Mouse (Mus musculus) naive thymus-derived CD4-positive, alpha-beta T cell, adult 2 months (primary cell): Measurements from ENCODE around the gene Kcnmb3.

Experiments
- DNase-seq: peaks from one replicate; pipeline ENCODE4 v3.0.0-alpha.2; 2011; ENCODE audit warnings: low read depth

The Kcnmb3 gene

DNA sequence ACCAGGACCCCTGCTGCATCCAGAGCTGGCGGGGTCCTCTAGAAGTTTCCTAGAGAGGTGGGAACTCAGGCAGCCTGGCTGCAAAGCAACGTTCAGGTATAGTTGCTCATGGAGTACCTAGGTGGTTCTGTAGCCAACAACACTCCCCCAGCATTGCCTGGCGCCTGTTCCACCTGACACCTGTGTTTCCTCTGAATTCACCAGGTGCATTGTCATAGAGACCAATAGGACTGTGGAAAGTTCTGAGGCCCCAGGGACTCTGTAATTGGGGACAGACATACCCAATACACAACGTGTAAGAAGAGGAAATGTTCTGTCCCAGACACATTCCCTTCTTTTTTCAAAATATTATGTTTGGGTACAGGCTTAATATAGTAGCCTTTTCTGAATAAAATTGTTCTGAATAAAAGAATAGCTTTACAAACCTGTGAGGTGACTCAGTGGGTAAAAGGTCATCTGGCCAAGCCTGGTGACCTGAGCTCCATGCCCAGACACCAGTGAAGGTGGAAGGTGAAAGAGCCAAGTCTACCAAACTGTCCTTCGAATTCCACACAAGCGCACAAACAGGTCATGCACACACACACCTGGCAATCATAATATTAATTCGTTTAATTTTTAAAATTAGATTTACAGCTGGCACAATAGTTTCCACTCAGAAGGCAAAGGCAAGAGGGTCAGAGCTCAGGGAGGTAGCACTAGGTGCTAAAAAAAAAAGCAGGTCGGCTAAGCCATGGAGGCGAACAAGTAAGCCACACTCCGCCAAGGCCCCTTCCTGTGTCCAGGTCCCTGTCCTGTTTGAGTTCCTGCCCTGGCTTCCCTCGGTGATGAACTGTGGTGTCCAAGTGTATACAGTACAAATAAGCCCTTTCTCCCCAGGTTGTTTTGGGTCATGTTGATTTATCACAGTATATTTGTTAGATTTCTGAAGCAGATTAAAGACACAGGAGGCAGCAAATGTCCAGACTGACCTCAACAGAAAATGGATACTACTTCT lies at the start of gene Kcnmb3:
Gene Kcnmb3 (minus strand): TSS at position 135 of the 994 bp plus-strand sequence.
- DNase-seq, result no peak

DNA sequence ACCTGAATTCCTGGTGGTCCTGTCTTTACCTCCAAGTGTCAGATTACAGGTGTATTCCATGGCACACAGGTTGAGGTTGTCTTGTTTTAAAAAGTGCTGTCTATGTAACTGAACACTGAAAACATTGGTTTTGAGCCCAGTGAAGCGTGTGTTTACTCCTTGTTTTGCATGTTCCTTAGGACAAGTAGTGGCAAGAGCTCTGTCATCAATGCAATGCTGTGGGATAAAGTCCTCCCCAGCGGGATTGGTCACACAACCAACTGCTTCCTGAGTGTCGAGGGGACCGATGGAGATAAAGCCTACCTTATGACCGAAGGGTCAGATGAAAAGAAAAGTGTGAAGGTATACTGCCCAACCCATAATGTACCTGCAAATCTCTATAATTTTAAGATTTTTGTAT lies 46.1 kb upstream of the Kcnmb3 start:
- no peak for DNase-seq

DNA sequence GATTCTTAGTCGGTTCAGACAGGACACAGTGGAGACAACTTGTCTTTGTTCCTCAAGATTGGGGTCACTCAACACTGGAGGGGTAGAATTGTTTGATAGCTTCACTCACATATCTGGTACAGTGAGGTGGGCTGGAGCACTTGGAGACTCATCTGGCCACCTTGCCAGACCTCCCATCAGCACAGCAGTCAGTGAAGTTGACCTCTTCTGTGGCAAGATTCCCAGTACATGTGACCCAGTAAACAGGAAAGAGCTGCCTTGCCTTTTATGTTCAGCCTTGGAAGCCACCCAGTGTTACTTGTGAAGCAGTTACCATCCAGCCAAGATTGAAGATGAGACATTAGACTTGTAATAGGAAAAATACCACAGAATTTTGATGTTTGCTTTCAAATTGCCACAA lies 45.5 kb upstream of the Kcnmb3 start:
- DNase-seq, result no peak

- DNase-seq, result no peak
These were observed 43.7 kb upstream of the Kcnmb3 start for GRCm38 (mm10) chr3:32535692-32536091.

DNA sequence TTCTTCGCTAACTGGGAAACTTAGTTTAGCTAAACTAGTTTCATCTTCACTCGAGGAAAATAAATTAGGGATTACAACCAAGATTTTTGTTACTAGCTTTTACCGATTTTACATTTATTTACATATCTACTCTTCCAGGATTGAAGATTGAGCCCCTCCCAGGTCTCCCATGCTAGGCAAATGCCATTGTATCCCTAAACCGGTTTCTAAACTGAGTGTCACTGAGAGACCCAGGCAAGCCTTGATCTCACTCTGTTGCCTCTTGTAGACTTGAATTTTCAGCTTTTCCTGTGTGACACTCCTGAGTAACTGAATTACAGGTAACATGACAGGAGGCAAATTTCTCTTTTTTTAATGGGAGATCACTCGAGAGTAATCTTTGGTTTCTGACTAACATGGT lies 38.0 kb upstream of the Kcnmb3 start:
- no peak for DNase-seq

- DNase-seq, result peak; percentile 94
These were observed 37.4 kb upstream of the Kcnmb3 start, which contains the start of gene Mfn1 for GRCm38 (mm10) chr3:32529303-32529898. Gene Mfn1 (plus strand): TSS chr3:32529465.

DNA sequence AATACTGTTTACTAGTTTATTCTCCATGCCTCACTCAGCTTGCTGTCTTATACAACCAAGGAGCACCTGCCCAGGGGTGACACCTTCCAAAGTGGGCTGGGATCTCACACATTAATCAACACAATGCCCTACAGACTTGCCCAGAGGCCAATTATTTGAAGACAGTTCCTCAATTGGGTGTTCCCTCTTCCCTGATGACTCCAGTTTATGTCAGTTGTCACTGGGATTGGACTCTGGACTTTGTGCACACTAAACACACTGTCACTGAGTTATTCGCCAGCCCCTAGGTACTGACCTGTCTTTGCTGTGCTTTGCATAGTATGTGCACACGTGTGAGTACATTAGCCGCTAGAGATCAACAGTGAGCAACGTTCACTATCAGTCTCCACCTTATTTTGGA lies 35.1 kb upstream of the Kcnmb3 start:
- DNase-seq, result no peak

GRCm38 (mm10) chr3:32513528-32513927 lies 21.5 kb upstream of the Kcnmb3 start:
- no peak for DNase-seq

DNA sequence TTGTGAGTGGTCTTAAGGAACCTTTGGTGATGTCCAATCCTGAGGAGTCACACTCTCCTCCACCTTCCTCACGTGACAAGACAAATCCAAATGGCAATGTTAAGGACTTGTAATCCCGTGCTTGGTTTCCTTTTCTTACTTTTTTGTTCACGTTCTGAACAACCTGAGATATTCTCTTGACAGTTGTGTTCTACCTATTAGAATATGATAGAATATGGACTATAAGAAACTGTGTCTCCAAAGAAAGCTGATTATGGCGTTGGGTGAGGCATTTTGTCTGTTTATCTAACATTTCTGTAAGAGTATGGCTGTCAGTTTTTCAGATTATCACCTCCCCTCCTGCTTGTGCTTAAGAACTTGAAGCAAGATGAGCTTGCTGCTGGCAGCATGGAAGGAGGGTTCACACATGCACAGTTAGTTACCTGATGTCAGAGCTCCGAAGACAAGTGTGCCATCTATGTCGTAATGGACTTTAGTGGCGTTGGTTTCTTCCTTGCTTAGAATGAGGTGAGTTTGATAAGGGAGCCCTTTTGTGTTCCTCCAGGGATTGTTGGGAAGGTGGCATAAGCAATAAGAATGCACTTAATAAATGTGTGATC lies 20.8 kb upstream of the Kcnmb3 start:
- no peak for DNase-seq

DNA sequence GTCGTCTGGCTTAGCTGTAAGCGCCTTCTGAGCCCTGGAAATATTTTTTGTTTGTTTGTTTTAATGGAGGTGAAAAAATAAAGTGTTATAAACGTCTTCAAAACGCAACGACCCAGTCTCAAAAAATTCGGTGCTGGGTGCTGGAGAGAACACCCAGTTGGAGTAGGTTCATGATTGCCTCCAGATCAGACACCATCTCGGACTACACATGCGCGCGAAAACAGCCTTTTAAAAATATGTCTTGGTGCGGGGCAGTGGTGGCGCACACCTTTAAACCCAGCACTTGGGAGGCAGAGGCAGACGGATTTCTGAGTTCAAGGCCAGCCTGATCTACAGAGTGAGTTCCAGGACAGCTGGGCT lies 19.1 kb upstream of the Kcnmb3 start:
- no peak for DNase-seq

- DNase-seq, result peak; percentile 99
These were observed 18.6 kb upstream of the Kcnmb3 start for GRCm38 (mm10) chr3:32510375-32511190.

DNA sequence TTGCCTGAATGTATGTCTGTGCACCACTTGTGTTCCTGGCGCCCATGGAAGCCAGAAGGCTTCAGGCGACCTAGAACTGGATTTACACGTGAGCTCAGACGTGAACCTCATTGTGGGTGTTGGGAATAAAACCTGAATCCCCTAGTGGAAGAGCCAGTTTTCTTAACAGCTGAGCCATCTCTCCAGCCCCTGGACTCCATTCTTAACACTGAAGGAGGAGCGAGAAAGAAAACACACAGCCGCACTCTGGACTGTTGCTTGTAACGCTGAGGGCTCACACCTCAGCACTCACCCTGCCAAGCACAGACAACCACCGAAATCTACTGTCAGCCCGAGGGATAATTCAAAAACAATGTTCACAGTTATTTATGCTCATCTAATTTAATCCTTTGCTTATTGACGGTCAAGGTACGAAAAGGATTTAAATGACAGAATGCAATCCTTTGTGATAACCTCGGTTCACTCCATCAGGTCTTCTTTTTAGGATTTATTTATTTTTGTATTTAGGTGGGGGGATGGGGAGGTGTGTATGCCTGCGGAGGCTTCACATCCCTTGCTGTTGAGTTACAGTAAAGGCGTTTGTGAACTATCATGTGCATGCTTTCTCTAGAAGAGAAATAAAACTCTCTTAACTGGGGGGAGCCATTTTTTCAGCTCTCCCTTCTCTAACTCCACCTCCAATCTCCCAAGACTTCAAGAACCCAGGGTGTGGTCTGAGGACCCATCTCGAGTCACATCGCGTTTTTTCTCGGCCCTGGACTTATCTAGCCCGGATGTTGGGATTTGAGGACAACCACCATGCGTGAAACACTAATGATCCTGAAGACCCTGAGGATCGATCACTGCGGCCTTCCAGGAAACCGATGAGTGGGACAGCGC lies 17.7 kb upstream of the Kcnmb3 start, which contains the start of gene Zfp639:
Gene Zfp639 (plus strand): TSS at position 764 of the 879 bp plus-strand sequence.
- DNase-seq, result no peak

DNA sequence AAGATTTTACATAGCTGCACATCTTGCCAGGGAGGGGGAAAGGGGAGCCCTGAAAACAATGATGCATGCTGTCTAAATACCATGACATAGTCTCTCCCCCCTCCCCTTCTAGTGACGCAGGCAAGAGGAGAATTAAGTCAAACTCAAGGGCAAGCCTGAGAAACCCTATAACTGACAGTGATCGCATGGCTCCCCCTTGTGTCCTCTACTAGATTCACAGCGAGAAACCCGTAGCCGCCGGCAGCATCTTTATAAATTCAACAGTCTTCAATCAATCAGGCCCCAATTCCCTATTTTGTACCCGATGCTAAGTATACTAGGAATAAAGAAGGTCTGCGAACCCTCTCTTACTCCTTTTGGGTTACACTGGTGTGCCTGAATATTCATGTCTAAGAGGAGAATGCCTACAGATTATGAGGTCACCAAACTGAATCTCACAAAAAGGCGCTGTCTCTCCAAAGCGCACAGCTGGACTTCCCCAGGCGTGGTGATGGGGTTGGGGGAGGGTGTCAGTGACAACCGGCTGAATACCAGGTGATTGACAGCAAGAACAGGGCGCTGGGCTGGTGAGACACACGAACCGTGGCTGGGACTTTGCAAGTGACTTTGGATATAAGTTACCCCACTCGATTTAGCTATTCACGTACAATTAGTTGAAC lies 16.8 kb upstream of the Kcnmb3 start:
- peak; percentile 93 for DNase-seq

- no peak for DNase-seq
These were observed 14.6 kb upstream of the Kcnmb3 start for GRCm38 (mm10) chr3:32506366-32507225.

- DNase-seq, result no peak
These were observed 13.8 kb upstream of the Kcnmb3 start for GRCm38 (mm10) chr3:32505841-32506240.

DNA sequence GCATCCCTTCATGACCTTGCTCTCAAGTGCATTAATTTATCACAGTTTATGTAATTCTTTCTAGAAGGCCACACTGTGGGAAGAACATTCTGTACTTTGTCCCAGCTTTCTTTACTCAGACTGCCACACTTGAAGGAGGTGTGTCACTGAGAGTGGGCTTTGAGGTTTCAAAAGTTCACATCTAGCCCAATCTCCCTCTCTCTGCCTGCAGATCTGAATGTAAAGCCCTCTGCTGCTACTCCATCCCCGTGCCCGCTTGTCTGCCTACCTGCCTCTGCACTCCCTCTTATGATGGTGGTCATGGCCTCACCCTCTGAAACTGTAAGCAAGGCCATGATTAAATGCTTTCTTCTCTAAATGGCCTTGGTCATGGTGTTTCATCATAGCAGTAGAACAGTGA lies 8.3 kb upstream of the Kcnmb3 start:
- no peak for DNase-seq

GRCm38 (mm10) chr3:32496711-32497070 lies 4.7 kb upstream of the Kcnmb3 start:
- DNase-seq, result no peak

GRCm38 (mm10) chr3:32495856-32496710 lies 4.1 kb upstream of the Kcnmb3 start:
- no peak for DNase-seq
